Mouse (Mus musculus) megakaryocyte, embryonic 14.5 days (primary cell): ENCODE data around the gene Bivm. TPM values are rescaled to one million over a fixed set of nuclear protein-coding genes. Genes with fewer than 3 reads are reported as not detected.

ENCODE experiments used
- H3K27me3 ChIP-seq: replicated peaks from 2 replicates; pipeline ENCODE3; 2012; ENCODE audit warnings: inconsistent platforms
- H3K36me3 ChIP-seq: replicated peaks from 2 replicates; pipeline ENCODE3; 2012; ENCODE audit warnings: low read length, inconsistent platforms, mixed read lengths
- H3K4me1 ChIP-seq: 2 replicates; pipeline ENCODE4 v1.6.1; 2012; ENCODE audit warnings: inconsistent platforms
- H3K4me3 ChIP-seq: replicated peaks from 2 replicates; pipeline ENCODE3; 2012; ENCODE audit warnings: moderate library complexity, mild to moderate bottlenecking, inconsistent platforms
- H3K9me3 ChIP-seq: 2 replicates; pipeline ENCODE4 v1.6.1; 2012; ENCODE audit warnings: inconsistent platforms
- FLI1 ChIP-seq: IDR thresholded peaks from 2 replicates; pipeline ENCODE4 v1.6.1; 2012; ENCODE audit warnings: low read length, inconsistent platforms, mixed read lengths
- GATA1 ChIP-seq: IDR thresholded peaks from 3 replicates; pipeline ENCODE4 v1.6.1; 2012; ENCODE audit warnings: mixed read lengths, low read length, inconsistent platforms, borderline replicate concordance
- polyA plus RNA-seq: library from polyadenylated mRNA; stranded (reverse); fragments of >175 nt; gene quantifications from 2 replicates; pipeline ENCODE4 v1.2.3, GENCODE M21; 2012; ENCODE audit warnings: low replicate concordance; ENCODE audit not compliant: insufficient read depth

Bivm gene
- polyA plus RNA-seq, 1 experiment = 5.2 TPM

DNA sequence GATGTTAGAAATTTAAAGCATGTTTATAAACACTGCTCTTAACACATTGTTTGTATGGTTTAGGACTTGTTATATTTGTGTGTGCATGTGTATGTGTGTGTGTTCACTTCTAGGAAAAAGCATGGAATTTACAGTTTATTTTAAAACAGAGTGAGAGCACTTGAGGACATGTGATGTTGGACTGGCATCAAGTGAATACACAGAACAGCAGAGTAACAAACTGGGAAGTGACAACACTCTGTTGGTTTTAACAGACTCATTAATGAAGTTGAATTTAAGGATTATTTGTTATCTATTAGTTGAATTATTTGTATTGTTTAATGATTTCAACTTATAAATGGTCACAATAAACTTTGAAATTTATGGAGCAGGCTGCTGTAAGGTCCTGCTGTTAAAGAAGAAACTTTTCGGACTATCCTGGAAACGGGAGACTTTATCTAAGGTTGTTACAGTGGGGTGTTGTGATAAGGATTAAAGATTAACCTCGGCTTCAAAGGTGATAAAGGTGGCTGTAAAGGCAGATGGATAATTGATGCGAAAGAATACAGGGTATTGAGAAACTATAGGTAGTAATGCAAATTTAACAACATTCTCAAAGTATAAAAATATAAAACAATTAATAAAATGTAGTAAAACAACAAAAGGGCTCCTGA, 11.3 kb downstream of the Bivm start:
- TF ChIP-seq FLI1 = no peak
- no peak for TF ChIP-seq GATA1
- Histone ChIP-seq H3K27me3 (no peaks in the 10 kb centered on the region), H3K36me3 (peaks cover 76% of the 10 kb centered on the region), H3K4me1 (peaks cover 10% of the 10 kb centered on the region), H3K9me3 (no peaks in the 10 kb centered on the region), H3K4me3 (no peak overlapping the region)

DNA sequence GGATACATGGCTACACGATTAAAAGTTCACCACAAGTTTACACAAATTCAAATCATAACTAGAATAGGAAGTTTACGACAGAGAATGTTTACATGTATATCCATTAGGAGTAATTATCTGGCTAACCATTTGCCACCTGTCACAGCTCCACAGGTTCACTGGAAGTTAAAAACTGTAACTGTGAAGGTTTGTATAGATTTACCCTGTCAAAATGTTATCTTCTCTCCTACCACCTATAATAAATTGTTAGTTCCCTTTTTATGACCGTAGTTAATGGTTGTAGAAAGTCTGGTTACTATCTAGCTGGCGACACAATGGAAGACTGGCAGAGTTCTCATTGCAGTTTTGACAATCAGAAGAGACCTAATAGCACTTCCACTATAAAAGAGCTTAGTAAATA, 21.5 kb downstream of the Bivm start:
- H3K27me3 ChIP-seq = no peaks in the 10 kb centered on the region

DNA sequence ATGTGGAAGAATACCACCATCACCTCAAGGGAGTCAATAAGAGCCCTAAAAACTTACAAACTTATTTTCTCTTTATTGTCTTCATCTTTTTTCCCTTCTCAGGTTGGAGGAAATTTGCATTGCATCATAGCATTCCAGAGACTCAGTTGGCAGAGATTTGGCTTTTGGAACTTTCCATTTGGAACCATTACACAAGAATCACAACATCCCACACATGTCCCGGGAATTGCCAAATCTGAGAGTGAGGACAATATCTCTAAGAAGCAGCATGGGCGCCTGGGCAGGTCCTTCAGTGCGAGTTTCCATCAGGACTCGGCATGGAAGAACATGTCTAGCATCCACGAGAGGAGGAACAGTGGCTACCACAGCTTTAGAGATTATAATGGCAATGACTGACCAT, 24.0 kb downstream of the Bivm start:
- Histone ChIP-seq H3K4me1 (peaks cover 6% of the 10 kb centered on the region), H3K27me3 (no peaks in the 10 kb centered on the region), H3K4me3 (no peak overlapping the region), H3K9me3 (no peaks in the 10 kb centered on the region), H3K36me3 (peaks cover 62% of the 10 kb centered on the region)
- TF ChIP-seq FLI1 = no peak
- no peak for TF ChIP-seq GATA1

More for the DNA sequence above, 21.5 kb downstream of the Bivm start:
- H3K4me3 ChIP-seq = no peak overlapping the region
- H3K4me1 ChIP-seq = no peaks in the 10 kb centered on the region
- TF ChIP-seq FLI1 (no peak), GATA1 (no peak)
- H3K36me3 ChIP-seq = peaks cover 81% of the 10 kb centered on the region
- H3K9me3 ChIP-seq = no peaks in the 10 kb centered on the region

DNA sequence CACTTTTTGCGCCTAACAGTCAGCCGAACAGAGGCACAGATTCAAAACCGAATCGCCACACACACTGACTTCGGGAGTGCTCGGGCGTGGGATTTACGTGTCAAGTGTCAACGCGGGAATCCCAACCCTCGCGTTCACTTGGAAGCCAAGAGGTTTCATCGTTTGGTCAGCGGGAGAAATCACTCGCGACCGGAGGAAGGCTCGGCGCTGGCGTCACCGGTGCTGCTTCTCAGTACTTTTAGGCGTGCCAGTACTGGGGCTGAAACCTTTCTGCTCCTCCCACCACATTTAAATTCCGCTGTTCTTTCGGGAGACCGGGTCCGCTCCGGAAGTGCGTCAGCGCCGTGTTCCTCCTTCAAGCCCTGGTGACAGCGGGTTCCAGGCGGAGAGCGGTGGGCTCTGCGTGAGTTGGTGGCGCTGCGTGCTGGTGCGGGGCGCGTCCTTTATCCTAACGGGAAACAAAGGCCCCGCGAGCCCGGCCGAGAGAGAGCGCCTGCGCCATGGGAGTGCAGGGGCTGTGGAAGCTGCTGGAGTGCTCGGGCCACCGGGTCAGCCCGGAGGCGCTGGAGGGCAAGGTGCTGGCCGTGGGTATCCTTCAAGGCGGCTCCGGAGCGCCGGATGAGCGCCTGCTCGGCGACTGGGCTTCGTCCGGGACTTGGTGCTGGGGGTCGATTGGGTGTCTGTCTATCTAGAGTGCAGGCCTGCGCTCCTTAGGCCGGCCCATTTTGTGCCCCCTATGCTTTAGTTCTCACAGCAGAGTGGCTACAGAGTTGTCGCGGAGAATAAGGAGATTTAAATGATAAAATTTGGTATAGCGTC, 29.0 kb downstream of the Bivm start, which contains the start of gene Ercc5:
Gene Ercc5, plus strand, starts transcription at position 182 of the 819 bp plus-strand sequence.
- no peaks in the 10 kb centered on the region for H3K9me3 ChIP-seq
- H3K36me3 ChIP-seq = peaks cover 17% of the 10 kb centered on the region
- TF ChIP-seq FLI1 (peak; percentile 74; the same call in 1 of the 2 replicates), GATA1 (no peak)
- H3K4me3 ChIP-seq = peak within 1 kb of the TSS; percentile 96
- H3K27me3 ChIP-seq = no peaks in the 10 kb centered on the region
- peaks cover 6% of the 10 kb centered on the region for H3K4me1 ChIP-seq

DNA sequence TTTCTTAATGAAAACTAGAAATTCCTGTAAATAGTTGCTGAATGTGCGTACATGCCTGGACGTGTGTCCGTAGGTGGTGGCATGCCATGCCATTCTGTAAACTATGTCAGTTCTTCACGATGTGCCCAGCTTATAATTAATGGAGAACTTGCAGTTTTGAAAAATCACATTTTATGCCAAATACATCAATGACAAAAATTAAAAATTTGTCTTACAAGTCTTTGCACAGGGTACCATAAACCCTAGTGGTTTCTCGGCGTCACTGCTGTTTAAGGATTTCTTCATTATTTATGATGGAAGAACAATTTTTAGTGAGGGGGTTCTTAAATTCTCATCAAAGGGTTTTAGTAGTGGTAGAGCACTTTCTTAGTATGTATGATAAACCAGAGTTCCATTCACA, 29.9 kb downstream of the Bivm start:
- peaks cover 6% of the 10 kb centered on the region for H3K4me1 ChIP-seq
- no peaks in the 10 kb centered on the region for H3K27me3 ChIP-seq
- TF ChIP-seq GATA1 (no peak), FLI1 (no peak)
- H3K4me3 ChIP-seq = peak overlapping the region; percentile 96
- no peaks in the 10 kb centered on the region for H3K9me3 ChIP-seq
- peaks cover 8% of the 10 kb centered on the region for H3K36me3 ChIP-seq

DNA sequence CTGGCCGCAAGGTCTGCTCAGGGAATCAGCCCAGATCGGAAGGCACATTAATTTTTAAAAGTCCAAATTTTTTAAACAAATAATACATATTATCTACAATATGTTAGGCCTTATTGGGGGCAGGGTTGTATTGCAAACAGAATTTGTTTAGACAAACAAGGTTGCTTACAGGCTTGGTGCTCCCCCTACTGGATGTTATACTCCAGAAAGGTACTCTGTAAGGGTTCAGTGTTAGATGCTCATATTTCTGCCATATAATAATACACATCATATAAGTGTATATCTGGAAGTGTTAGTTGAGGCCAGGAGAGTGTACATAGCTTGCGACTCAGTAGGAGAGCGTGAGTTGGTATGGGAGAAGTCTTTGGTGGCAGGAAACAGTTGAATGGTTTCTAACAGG, 36.5 kb downstream of the Bivm start:
- no peaks in the 10 kb centered on the region for H3K9me3 ChIP-seq
- peaks cover 34% of the 10 kb centered on the region for H3K36me3 ChIP-seq
- H3K27me3 ChIP-seq = no peaks in the 10 kb centered on the region
- no peak overlapping the region for H3K4me3 ChIP-seq
- TF ChIP-seq FLI1 (no peak), GATA1 (no peak)
- peaks cover 3% of the 10 kb centered on the region; the same call in 1 of the 2 replicates for H3K4me1 ChIP-seq

DNA sequence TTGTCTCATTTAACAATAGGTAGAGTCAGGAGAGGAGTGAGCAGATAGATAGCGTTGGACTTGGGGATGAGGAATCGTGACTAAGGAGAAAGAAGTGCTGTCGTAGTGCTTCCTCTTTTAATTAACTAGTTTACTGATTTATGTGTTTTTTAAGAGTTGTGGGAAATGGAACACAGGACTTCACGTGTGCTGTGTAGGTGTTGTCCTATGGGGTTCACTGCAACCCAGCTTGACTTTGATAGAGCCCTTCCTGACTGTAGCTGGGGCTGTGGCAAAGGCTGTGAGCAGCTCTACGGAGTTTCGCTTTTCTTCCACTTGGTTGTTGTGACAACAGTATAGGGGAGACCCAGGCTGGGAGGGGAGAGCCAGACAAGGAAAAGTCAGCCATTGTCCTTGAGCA, 39.6 kb downstream of the Bivm start:
- H3K36me3 ChIP-seq = peaks cover 64% of the 10 kb centered on the region
- H3K27me3 ChIP-seq = no peaks in the 10 kb centered on the region
- H3K4me1 ChIP-seq = peaks cover 3% of the 10 kb centered on the region; the same call in 1 of the 2 replicates
- no peak overlapping the region for H3K4me3 ChIP-seq
- no peaks in the 10 kb centered on the region for H3K9me3 ChIP-seq
- TF ChIP-seq FLI1 (no peak), GATA1 (no peak)

DNA sequence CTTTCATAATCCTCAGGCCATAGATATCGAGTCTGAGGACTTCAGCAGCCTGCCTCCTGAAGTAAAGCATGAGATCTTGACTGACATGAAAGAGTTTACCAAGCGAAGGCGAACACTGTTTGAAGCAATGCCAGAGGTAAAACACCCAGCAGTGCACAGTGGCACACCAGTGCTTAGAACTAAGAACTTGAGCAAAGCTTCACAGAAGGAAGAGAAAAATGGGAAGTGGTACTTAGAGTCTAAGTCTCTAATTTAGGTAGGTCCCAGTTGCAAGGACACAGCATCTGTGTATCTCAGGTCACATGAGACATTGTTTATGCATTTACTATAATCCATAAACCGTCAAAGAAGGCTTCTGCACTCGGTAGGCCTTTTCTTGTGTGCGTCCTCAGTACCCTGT, 43.1 kb downstream of the Bivm start:
- no peaks in the 10 kb centered on the region for H3K9me3 ChIP-seq
- no peaks in the 10 kb centered on the region for H3K27me3 ChIP-seq
- H3K36me3 ChIP-seq = peaks cover 88% of the 10 kb centered on the region
- H3K4me1 ChIP-seq = no peaks in the 10 kb centered on the region
- no peak overlapping the region for H3K4me3 ChIP-seq
- TF ChIP-seq FLI1 = no peak
- no peak for TF ChIP-seq GATA1

DNA sequence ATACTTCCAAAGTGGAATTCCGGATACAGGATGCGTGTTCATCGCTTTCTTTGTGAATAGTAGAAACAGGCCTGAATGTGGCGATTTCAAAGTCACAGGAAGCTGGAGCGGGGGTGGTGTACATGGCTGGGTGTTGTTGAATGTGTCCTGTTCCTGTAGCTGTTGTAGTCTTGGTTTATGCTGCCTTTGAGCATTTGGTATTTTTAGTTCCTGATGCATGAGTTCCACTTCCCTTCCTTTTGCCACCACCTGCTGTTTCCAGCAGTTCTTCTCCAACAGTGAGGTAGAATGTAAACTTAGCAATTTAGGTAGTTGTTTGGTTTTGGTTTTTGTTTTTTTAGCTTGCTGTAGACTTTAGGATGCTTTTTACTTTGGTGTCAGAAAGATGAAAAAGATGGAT, 43.6 kb downstream of the Bivm start:
- H3K4me3 ChIP-seq = no peak overlapping the region
- H3K9me3 ChIP-seq = peaks cover 5% of the 10 kb centered on the region; the same call in 1 of the 2 replicates
- no peaks in the 10 kb centered on the region for H3K4me1 ChIP-seq
- TF ChIP-seq GATA1 = no peak
- no peak for TF ChIP-seq FLI1
- H3K27me3 ChIP-seq = no peaks in the 10 kb centered on the region
- peaks cover 93% of the 10 kb centered on the region for H3K36me3 ChIP-seq

DNA sequence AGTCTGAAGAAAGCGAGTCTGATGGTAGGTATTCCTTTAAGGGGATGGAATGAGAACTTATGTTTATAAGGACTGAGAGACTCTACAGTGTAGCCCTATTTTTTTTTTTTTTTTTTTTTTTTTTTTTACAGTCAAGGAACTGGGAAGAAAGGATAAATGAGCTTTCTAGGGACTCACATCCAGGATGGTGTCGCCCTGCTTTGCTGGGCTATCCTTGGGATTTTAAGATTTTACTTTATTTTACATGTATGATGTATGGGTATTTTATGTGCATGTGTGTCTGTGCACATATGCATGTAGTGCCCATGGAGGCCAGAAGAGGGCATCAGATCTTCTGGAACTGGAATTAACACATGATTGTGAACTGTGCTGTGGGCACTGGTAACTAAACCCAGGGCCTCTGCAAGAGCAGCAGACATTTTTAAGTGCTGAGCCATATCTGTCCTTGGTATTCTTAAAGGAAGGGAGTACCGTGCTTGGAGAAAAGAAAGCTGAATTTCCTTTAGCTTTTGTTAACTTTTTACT, 49.2 kb downstream of the Bivm start:
- Histone ChIP-seq H3K4me3 (no peak overlapping the region), H3K36me3 (peaks cover 88% of the 10 kb centered on the region), H3K9me3 (peaks cover 19% of the 10 kb centered on the region)

More for the DNA sequence above, 49.2 kb downstream of the Bivm start:
- Histone ChIP-seq H3K4me1 (peaks cover 4% of the 10 kb centered on the region; the same call in 1 of the 2 replicates), H3K27me3 (no peaks in the 10 kb centered on the region)
- TF ChIP-seq FLI1 = no peak
- no peak for TF ChIP-seq GATA1
